Mouse (Mus musculus) cortical plate, adult 2 months (tissue): ENCODE measurements around the gene Ppil6.

ENCODE experiments used
- CTCF ChIP-seq: fragments of 200-500 bp; IDR thresholded peaks from 2 replicates; pipeline ENCODE4 v1.5.1; 2011; ENCODE audit warnings: mild to moderate bottlenecking, control low read depth, low read length; ENCODE audit not compliant: insufficient read depth; ENCODE audit errors: extremely low read depth
- POLR2A ChIP-seq: fragments of 200-500 bp; IDR thresholded peaks from 2 replicates; pipeline ENCODE4 v1.6.1; 2011; ENCODE audit warnings: mild to moderate bottlenecking, low read length, control low read depth; ENCODE audit not compliant: insufficient read depth; ENCODE audit errors: extremely low read depth

DNA sequence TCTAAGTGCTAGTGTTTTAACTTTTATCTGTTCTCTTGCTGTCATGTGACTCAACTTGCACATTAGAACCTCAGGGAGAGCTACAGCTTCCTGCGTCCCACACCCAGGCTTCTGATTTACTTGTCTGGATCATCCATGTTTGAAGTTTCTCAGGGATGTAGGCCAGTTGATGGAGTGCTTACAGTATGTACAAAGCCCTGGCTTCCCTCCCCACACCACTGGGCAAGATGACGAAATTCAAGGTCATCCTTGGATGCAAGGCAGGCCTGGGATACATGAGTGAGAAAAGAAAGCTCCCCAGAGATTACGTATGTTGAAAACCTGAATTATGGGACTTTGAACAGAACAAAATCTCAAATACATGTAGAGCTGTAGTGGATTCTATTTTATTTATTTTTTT lies 37.4 kb upstream of the Ppil6 start:
- TF ChIP-seq CTCF (no peak), POLR2A (no peak)
